Mouse (Mus musculus) heart, postnatal 14 days (tissue): ENCODE data around the gene Pde10a. TPM values are rescaled to one million over a fixed set of nuclear protein-coding genes. Genes with fewer than 3 reads are reported as not detected.

Experiments
- DNase-seq, 2 experiments: peaks; one replicate each; pipeline ENCODE4 v3.0.0; 2021 to 2022
- intact Hi-C: fragments of 180-260 bp; cut with DNase I; formaldehyde crosslinking; loops from one replicate; pipeline ENCODE4 v1.15.1; 2025
- total RNA-seq, 2 experiments: library from RNA; stranded (reverse); gene quantifications; 2 replicates each; pipeline ENCODE4 v1.2.3; 2021

The Pde10a gene
- total RNA-seq, 2 experiments from 2014 or later: 2.9 to 5.0 TPM

GRCm38 (mm10) chr17:8815864-8816263, 290.7 kb downstream of the Pde10a start:
- DNase-seq: no peak
- intact Hi-C loops: no loop called here

DNA sequence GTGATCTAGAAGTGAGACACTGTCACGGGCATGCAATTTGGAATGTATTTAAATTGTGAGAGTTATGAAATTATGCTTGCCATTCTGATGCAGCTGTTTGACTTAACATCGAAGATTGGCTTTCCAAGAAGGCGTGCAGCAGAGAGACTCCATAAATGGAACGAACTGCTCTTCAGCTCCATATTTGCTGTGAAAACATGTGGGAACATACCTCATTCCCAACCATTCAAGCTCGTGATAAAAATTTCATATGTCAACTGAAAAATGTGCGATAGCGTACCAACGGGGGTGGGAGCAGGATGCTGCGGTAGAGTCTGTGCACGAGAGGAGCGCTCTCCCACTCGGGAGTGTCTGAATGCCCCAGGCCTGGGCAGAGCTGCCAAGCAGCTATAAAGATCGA, 293.5 kb downstream of the Pde10a start:
- intact Hi-C loops: no loop called here
- no peak for DNase-seq

DNA sequence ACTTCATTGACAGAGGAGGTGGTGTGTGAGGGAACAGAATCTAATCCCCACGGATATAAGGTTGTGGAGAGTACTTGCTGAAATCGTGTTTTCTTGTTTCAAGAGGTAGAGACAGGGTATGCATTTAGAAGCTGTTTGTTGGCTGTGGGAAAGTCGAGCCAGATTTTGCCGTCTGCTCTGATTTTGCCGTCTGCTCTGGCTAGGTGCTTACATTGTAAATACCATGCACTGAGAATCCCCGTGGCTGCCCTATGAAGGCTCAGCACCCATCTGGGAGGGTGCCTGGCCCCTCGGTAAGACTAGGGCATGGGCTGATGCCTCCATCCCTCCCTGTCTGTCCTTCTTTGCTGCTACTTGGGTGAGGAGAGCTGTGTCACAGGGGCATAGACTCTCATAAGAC, 298.4 kb downstream of the Pde10a start:
- intact Hi-C loops: no loop called here
- no peak for DNase-seq

DNA sequence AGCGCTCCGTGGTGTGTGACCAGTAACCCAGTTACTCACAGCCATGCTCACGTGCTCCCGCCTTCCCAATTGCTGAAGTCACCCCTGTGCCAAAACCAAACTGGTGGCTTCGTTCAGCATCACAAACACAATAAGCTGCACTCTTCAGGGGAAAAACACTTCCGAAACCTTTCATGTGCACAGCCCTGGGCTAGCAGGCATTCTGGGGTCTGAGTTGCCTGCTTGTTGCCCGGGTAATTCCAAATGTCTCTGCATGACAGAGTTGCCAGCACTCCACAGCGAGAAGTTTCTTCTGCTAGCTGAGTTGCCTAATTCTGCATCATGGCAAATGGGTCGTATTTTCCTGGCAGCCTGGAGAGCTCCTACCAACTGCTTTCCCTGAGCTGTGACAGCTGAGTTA, 302.0 kb downstream of the Pde10a start:
- no peak for DNase-seq
- intact Hi-C loops: no loop called here

GRCm38 (mm10) chr17:8831001-8831400, 305.8 kb downstream of the Pde10a start:
- no peak for DNase-seq
- intact Hi-C loops: no loop called here

DNA sequence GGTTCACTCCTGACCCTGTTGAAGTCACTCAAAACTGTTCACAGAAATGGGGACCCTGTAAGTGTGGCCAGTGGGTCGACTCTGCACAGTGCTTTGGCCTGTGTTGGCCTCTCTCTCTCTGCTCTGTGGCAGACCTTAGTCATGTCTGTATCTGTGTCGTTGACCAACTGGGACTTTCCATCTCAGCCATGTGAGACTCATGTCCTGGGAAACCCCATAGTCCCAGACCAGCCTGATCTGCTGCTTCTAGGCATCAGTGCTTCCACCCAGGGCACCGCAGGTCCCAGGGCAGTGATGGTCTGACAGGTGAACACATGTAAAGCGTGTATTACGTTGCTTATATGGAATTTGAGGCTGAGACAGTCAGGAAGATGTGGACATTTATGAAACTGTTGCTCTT, 311.1 kb downstream of the Pde10a start:
- intact Hi-C loops: no loop called here
- no peak for DNase-seq

- intact Hi-C loops: no loop called here
- DNase-seq: no peak
These were observed 313.1 kb downstream of the Pde10a start for GRCm38 (mm10) chr17:8838252-8838651.

- intact Hi-C loops: no loop called here
- DNase-seq: no peak
These were observed 314.3 kb downstream of the Pde10a start for GRCm38 (mm10) chr17:8839237-8840011.

DNA sequence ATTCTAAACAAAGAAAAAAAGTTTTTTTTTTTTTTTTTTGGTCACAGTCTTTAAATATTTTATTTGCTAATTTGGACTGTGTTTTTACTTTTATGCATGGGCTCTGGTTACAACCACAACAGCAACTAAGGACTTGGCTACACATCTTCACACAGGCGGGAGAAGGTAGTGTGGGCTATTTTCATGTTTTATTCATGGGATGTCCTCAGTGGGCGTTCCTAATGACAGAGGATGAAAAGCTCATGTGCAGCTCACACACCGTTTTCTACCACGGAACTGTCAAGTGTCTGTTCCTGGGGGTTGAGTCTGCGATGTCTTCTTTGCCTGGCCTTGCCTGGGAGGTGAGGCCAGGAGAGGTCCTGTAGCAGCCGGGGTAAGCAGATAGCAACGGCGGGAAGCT, 315.9 kb downstream of the Pde10a start:
- intact Hi-C loops: no loop called here
- no peak for DNase-seq

DNA sequence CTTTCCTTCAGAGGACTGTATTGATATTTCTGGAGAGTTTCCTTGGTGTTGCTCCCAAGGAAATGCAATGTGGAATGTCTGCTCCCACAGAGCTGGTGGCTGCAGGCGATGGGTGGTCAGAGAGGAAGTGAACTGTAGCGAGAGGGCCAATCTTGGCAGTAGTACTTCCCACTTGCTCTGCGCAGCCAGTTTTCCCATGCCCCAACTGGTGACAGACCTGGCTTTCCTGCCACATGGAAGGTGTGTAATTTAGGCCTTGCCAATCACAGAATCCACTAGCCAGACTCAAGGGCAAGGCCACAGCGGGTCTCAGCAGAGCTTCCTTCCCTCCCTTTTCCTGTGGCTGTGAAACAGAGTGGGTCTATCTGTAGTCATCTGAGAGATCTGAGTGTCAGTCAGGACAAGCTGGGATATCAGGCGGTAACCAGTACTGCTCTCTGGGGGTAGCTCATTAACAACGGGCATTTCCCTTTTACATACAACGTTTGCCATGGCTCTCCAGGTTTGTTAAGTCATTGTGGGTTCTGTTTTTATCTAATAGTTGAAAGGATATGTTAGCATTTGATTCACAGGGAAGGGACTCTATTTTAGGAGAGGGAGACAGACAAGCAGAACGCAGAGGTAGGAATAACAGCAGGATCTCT, 316.8 kb downstream of the Pde10a start:
- no peak for DNase-seq
- intact Hi-C loops: no loop called here

DNA sequence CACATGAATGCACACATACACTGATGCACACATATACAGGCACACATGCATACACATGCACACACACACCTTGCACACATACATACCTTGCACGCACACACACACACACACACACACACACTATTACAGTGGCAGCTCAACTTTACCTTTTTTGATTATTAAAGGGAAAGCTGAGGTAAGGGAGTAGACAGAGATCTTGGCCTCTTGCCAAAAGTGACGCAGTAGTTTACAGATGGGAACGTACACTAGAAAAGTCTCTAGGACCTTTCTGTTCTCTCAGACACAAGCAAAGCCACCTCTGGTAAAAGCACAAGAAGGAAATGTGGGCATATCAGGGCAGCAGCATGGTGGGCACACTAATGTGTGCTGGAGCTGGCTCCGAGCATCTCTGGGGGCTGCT, 317.5 kb downstream of the Pde10a start:
- DNase-seq: no peak
- intact Hi-C loops: no loop called here

DNA sequence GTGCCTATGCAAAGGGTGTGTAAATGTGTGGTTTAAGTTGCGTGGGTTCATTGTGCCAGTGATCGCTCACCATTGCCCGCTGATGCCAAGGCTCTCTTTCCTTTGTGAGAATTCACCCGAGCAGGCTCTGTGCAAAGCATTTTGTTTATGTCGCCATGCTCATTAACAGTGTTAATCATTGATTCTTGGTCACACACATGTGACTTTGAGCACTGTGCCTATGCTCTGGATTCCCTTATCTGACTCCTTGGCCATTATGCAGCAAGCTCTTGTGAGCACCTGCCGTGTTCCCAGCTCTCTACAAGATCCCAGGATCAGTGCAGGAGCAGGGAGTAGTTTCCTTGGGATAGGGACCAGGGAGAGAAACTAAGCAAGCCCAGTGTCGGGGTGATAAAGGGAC, 318.8 kb downstream of the Pde10a start:
- DNase-seq: no peak
- intact Hi-C loops: no loop called here

GRCm38 (mm10) chr17:8846506-8846905, 321.3 kb downstream of the Pde10a start:
- intact Hi-C loops: loop anchor here (5.0 kb wide), 1 partner anchor 76 kb away; no protein-coding TSS in a partner anchor
- DNase-seq: no peak

DNA sequence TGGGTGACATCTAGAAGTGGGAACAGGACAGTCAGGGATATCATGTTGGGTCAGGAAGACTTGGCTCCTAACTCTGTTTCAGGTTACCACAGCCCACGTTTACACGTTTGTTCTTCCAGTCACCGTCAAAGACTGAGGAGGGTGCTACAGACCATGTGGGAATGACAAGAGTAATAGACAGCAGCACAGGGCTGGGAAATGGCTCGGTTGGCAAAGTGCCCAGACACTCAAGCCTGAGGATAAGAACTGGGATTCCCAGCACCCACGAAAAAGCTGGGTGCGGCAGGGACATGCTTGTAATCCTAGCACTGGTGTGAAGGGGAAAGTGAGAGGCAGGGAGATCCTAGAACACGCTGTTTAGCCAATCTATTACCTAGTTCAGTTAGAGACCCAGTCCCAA, 322.4 kb downstream of the Pde10a start:
- DNase-seq: peak; percentile 40 to 56
- intact Hi-C loops: loop anchor here (5.0 kb wide), 1 partner anchor 75 kb away; no protein-coding TSS in a partner anchor

DNA sequence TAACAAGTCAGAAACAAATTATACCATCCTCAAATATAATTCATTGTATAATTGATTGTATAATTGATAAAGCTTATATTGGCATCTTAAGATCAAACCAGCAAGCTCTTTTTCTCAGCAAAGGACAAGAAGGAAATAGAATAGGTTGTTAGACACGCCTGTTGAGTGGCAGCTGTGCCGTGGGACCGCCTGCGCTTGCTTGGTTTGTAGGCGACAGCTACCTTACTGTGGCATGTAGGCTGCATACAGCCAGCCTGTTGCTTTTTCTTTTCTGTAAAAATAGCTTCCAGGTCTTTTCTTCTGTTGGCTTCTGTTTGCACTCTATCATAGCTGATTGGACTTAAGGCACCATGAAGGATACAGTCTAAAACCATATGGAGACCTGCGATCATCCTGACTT, 326.7 kb downstream of the Pde10a start:
- intact Hi-C loops: no loop called here
- no peak for DNase-seq

GRCm38 (mm10) chr17:8856430-8857371, 331.5 kb downstream of the Pde10a start:
- peak; percentile 79 to 80 for DNase-seq
- intact Hi-C loops: no loop called here

DNA sequence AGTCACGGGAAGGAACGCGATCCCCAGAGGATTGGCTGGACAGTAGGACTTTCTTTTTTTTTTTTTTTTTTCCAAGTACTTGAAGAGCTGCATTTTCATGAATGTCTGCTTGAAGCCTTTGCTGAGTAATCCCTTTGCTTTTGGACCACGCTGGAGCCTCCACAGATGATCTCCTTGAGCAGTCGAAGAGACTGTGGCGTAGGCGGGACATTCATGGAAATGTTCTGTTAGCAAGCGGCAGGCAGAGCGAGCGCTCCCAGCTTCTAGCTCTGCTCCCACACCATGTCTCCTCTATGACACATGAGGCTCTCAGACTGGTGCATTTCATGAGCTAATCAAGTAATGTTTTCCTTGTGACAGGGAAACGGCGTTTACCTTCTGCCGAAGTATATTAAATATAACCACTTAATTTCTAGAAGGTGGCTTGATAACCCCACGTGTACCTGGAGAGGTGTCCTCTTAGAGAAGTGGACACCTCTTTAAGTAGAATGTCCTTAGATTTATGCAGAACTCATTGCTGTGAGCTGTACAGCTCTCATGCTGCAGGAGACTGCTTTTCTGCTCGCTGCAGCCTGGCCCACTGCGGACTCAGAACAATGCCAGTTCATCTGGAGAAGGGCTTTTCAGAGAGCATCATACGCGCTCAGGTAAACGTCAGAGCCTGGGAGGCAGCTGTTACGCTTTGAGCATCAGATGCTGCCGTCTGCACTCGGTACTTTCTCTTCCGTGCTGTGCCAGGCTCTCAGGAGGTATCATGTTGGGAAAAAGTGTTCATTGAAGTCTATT, 333.7 kb downstream of the Pde10a start:
- DNase-seq: peak in 1 of 2 experiments; percentile 42
- intact Hi-C loops: no loop called here

GRCm38 (mm10) chr17:8859489-8859888, 334.3 kb downstream of the Pde10a start:
- DNase-seq: no peak
- intact Hi-C loops: no loop called here

DNA sequence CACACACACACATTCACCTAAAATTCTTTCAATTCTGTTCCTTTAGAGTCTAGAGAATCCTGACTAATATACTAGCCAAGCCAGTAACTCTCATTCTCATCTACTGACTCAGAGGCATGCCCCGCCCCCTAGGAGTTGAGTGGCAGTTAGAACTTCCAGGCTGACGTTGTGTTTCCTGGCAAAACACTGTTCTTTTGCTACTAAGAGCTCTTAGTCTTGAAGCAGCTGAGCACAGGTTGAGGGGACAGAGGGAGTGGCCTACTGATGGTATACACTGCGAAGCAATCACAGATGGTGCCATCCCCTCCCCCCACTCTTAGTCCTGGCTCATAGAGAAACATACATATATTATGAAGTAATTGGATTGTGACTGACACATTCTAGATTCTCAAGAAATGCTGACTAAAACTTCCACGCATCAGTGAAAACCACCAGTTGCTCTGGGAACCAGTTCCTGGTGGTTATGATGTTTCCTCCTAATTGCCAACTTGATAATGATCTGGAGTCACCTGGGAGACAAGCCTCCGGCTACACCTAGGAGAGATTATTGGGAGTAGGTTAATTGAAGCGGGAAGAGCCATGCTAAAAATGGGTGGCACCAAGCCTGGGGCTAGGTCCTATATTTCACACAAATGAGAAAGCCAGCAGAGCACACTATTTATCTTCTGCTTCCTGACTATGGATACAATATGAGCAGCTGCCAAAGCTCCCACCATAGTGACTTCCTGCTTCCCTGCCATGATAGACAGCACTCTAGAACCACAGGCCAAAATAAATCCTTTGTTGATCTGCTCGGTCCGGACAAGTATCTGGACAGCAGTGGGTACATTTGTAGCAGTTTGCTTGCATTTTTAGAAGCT, 339.7 kb downstream of the Pde10a start:
- DNase-seq: peak; percentile 31 to 62
- intact Hi-C loops: loop anchor here (10.0 kb wide), 1 partner anchor 60 kb away; no protein-coding TSS in a partner anchor
